Mouse (Mus musculus): ENCODE results near the gene Tprkb. TPM values are rescaled to one million over a fixed set of nuclear protein-coding genes. Genes with fewer than 3 reads are reported as not detected.
"Not testable (repeated sequence)": the region's sequence is repeated elsewhere in the genome, so short reads cannot be mapped to it uniquely, and the experiment has no call there.

Gene Tprkb
- 10 to 100 TPM; 17.2 to 19.1 TPM for total RNA-seq (2021)
- long read RNA-seq, experiment 1, transcript Tprkb-201 (6 exons, 2,103 nt), result major isoform, 9 of 18 reads
- long read RNA-seq, experiment 1, partial matches to known transcripts, result 0 of 18 reads
- long read RNA-seq, experiment 1, other reads (novel, unspliced or antisense), result 9 of 18 reads
- long read RNA-seq, experiment 2, transcript Tprkb-201 (6 exons, 2,103 nt), result major isoform, 13 of 26 reads
- long read RNA-seq, experiment 2, partial matches to known transcripts, result 0 of 26 reads
- long read RNA-seq, experiment 2, other reads (novel, unspliced or antisense), result 10 of 26 reads

DNA sequence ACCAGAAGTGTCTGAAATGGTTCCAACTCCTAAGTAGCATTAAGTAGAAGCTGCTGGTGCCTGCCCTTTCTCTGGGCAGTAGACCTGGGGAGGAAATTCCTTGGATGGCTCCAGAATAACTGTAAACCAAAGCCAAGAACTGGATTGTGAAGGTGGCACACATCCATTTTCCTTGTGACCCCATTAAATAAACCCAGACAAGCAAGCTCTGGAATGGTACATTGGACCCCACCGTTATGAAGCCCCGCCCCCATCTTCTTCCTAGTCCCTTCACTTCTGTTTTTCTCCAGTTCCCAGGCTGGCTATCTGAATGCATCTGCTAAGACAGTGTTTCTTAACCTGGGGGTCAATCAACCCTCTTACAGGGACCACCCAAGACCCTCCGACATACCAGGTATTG is at the start of gene Tprkb:
TSS of gene Tprkb (plus strand) at position 279 of the 400 bp plus-strand sequence.
- no peak for DNase-seq

- DNase-seq, result no peak
These were observed 49.1 kb upstream of the Tprkb start for GRCm38 (mm10) chr6:85862565-85862964.

DNA sequence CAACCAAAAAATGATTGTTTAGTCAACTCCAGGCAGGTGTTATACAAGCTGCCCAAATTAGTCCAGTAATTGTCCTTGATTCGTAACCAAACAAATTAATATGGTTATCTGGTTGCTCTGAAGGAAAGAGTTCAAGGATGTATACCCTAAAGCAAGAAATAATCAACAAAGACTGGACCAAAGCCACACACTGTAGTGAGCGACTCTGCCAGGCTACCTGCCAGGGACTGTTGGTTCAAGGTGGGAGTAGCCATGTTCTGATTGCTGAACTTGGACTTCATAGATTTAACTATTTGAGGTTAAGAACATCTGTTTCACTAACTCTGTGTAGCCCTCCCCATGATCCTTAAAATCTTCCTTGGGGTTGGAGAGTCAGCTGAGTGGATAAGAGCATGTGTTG is 48.5 kb upstream of the Tprkb start:
- no peak for DNase-seq

GRCm38 (mm10) chr6:85863840-85864239 is 47.8 kb upstream of the Tprkb start:
- DNase-seq, result no peak

DNA sequence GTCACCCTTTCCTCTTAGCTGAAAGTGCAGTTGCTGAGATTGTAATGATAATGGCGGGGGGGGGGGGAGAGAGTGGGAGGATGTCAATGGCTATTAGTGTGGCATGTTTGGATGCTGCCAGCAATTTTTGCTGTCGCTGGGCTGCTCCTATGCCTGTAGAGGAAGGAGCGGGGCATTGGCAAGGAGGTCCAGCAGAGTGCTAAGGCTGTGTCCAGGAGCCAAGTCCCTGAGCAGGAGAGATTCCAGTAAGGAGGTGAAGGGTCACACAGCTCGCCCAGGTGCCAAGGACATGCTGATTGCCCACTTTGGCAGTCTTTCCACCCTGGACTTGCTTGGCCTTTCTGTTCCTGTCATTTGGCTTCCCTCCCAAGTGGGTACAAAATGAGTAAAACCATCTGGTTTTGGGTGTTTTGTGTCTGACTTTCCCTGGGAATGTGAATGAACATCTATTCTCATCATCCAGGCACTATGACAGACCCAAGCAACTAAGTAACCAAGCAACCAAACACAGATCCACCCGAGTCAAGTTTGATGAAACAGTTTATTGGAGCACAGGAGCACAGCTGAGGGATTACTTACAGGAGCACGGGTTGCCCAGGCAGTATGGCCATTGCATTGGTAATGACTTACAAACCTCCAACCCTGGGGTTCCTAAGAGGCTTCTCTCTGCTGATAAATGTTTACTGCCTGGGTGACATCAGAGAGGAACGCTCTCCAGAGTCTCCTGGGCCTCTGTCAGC is 46.6 kb upstream of the Tprkb start:
- DNase-seq, result peak; percentile 18

- DNase-seq, result peak; percentile 57
These were observed 45.5 kb upstream of the Tprkb start for GRCm38 (mm10) chr6:85866166-85866565.

DNA sequence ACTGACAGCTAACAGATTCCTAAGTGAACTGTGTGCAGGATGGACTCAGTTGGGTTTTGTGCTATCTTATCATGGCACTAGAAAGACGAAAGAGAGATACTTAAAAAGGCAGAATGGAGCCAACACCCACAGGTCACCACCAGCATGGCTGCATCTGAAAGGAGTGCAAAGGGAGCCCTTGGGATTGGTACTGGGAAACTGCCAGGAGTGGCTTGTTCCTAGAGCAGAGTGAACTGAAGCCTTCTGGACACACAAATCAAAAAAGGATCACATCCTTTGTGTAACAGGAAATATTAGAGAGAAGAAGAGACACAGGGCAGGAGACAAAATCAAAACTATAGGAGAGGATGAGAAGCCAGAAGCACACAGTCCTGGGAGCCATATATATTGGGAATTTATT is 44.7 kb upstream of the Tprkb start:
- DNase-seq, result not testable (repeated sequence)

DNA sequence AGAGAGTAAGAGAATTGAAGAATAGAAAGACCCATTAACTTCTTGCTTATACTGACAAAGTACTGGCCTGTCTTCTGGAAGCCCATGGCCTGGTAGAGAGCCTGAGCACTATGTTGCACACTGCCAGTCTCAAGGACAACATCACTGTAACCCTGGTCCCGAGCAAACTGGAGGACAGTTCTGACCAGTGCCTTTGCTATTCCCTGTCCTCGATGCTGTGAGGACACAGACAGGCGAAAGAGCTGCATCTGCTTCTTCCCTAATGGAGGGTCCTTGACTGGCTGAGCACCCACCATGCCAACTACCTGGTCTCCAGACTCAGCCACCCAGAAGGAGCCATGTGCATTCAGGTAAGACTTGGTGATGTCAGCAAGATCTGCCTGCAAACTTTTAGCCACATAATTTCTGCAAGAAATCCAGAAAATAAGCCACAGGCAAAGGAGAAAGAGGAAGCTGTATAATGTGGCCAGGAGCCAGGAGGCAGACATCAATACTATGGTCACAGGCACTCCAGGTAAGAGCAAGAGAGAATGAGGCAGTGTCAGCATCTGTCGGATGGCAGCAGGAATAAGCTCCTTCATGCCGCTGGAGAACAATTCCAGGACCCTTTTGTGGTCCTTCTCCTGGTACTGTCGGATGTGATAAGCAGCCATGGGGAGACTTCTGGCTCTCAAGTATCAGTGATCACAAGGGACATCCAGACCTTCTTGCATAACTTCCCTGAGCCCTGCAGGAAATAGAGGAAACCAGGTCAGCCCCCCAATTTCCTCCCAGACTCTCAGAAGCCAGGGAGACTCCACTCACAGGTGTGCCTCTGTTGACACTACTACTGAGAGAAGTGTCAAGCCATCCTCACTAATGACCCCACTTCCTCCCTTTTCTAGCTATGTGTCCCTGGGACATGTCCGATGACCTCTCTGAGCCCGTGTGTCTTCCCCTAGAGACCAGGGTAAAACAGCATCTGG is 43.7 kb upstream of the Tprkb start:
- no peak for DNase-seq

DNA sequence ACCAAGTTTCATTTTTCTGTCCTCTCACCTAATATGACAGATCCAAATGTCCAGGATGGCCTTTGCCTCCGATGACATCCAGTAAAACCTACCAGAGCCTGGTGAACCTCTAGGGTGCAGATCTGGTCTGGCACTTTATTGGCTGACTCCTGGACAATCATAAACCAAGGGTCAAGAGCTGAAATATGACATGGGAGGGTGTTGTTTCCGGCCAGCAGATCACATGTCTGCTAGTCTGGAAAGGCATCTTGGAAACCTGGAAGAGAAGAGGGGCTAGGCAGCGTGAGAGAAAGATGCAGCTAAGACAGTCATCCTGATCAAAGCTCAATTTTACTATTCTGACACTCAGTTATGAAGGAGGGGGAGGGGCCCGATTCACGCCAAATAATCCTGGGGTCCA is 42.7 kb upstream of the Tprkb start, which contains the start of gene Nat8f2:
TSS of gene Nat8f2 (minus strand) at position 153 of the 400 bp plus-strand sequence.
- DNase-seq, result not testable (repeated sequence)

GRCm38 (mm10) chr6:85883246-85883645 is 28.4 kb upstream of the Tprkb start:
- not testable (repeated sequence) for DNase-seq

DNA sequence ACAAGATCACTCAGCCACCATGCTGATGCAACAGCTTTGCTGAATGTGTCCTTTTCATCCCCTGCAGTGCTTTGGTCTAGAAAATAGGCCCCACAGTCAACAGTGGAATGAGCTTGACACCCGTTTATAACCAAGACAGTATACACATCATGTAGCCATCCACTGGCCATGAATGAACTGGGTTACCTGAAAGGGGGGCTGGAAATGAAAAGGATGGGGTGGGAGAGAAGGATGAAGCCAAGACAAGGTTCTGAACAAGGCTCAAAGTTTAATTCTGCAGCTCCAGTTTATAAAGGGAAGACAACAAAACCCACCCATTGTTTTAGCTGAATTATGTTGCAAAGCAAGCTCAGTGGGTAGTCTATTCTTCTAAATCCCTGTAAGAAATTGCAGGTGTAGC is 27.4 kb upstream of the Tprkb start:
- DNase-seq, result no peak

- no peak for DNase-seq
These were observed 22.7 kb upstream of the Tprkb start for GRCm38 (mm10) chr6:85888961-85889360.

GRCm38 (mm10) chr6:85895061-85895648 is 16.5 kb upstream of the Tprkb start:
- DNase-seq, result not testable (repeated sequence)

- not testable (repeated sequence) for DNase-seq
These were observed 12.8 kb upstream of the Tprkb start for GRCm38 (mm10) chr6:85898596-85899475.

DNA sequence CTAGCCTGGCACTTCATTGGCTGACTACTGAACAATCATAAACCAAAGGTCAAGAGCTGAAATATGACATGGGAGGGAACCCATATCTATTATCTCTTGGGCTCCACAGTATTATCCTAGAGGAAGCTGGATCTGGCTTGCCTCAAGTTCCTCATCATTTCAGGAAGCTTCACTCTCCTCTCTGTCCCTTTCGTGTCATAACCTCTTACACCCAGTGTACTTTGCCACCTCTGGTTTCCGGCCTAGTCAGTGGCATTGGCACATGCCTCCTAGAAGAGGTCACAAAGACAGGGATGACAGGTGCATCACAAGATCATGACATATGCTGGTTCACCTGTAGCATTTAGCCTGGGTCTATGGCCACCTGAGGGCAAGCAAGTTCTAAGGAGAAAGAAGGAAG is 9.4 kb upstream of the Tprkb start:
- DNase-seq, result no peak

- DNase-seq, result peak; percentile 61
These were observed 7.0 kb upstream of the Tprkb start, which contains the start of gene Nat8f4 for GRCm38 (mm10) chr6:85904642-85905061. Nat8f4 (minus strand) TSS chr6:85904884.

DNA sequence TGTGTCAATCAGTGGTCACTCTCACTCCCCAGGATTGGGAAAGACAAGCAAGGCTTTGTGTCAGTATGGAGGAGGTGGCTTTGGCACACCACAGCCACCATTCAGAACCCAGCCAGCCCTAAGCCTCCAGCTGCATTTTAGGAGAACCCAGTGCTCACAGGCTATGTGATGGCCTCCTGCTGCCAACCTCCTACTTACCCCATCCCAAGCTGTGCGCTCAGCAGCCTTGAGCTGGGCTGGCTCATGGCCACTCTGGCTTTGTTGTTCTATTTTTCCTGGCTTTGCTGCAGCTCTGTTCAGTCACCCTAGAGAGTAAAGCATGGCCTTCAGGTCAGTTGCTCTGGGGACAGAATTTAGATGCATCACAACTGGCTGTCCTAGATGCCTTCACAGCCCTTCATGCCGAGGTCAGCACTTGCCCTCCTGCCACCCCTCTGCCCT is 4.7 kb upstream of the Tprkb start:
- DNase-seq, result peak; percentile 48

GRCm38 (mm10) chr6:85908341-85908740 is 3.3 kb upstream of the Tprkb start:
- DNase-seq, result no peak

GRCm38 (mm10) chr6:85909704-85910103 is 2.0 kb upstream of the Tprkb start:
- no peak for DNase-seq

DNA sequence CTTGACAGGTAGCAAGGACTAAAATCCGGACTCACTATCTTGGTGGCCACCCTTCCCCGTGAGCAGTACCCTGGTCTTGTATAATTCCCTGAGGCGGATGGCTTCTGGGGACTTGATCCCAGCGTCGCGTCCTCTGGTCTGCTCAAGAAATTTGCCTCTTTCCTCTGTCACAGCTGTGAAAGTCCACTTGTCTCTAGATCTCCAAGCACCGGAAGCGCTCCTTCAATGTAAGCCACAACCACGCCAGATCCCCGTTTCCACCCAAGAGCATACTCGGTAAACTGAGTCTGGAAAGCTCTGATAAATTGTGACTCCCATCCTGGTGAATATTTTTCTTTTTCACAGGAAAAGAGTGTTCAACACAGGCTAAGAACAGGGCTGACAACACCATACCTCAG is 3.5 kb downstream of the Tprkb start:
- no peak for DNase-seq

Measured in gastrocnemius, postnatal 25 days (tissue).